Mouse (Mus musculus) MEL (cell line): ENCODE measurements around the gene Slc11a2. TPM values are rescaled to one million over a fixed set of nuclear protein-coding genes. Genes with fewer than 3 reads are reported as not detected.

Experiments
- DNase-seq: peaks from one replicate; pipeline ENCODE4 v3.0.0; 2011; ENCODE audit warnings: low read depth, low spot score
- H3K27ac ChIP-seq: 2 replicates; pipeline ENCODE4 v1.5.1; 2012; ENCODE audit warnings: low read depth, mild to moderate bottlenecking, control low read depth, low read length, moderate library complexity; ENCODE audit not compliant: control insufficient read depth
- H3K27me3 ChIP-seq, 2 experiments: fragments of 150-350 bp in 1 of 2; sonication (generic) in 1 of 2; 2 replicates each; pipeline ENCODE4 v1.6.1; 2012; ENCODE audit warnings: low read length in 2 of 2, mild to moderate bottlenecking in 2 of 2, improper control_type of control experiment in 1 of 2, moderate library complexity in 1 of 2; ENCODE audit not compliant: insufficient read depth in 2 of 2, control insufficient read depth in 1 of 2
- H3K36me3 ChIP-seq, 2 experiments: 2 replicates each; pipeline ENCODE4 v1.6.1; 2012 to 2014; ENCODE audit warnings: low read length in 2 of 2, improper control_type of control experiment in 1 of 2, inconsistent platforms in 1 of 2, mild to moderate bottlenecking in 1 of 2; ENCODE audit not compliant: insufficient read depth in 2 of 2, control insufficient read depth in 1 of 2
- H3K4me1 ChIP-seq, 2 experiments: fragments of 150-350 bp in 1 of 2; sonication (generic) in 1 of 2; 2 replicates each; pipeline ENCODE4 v1.6.1; 2012; ENCODE audit warnings: low read length in 2 of 2, improper control_type of control experiment in 1 of 2, mild to moderate bottlenecking in 1 of 2; ENCODE audit not compliant: insufficient read depth in 2 of 2, control insufficient read depth in 1 of 2
- H3K4me3 ChIP-seq, 2 experiments: fragments of 150-350 bp in 1 of 2; sonication (generic) in 1 of 2; 2 replicates each; pipeline ENCODE4 v1.5.1; 2012; ENCODE audit warnings: low read depth in 2 of 2, low read length in 2 of 2, mild to moderate bottlenecking in 2 of 2, moderate library complexity in 2 of 2, control low read depth in 1 of 2, improper control_type of control experiment in 1 of 2; ENCODE audit not compliant: control insufficient read depth in 1 of 2, insufficient read depth in 1 of 2
- H3K79me2 ChIP-seq: 2 replicates; pipeline ENCODE4 v1.6.1; 2012; ENCODE audit warnings: mild to moderate bottlenecking, low read length, moderate library complexity; ENCODE audit not compliant: control insufficient read depth, poor library complexity, insufficient read depth
- H3K9ac ChIP-seq: 2 replicates; pipeline ENCODE4 v1.6.1; 2012; ENCODE audit warnings: low read depth, mild to moderate bottlenecking, control low read depth, low read length, moderate library complexity; ENCODE audit not compliant: control insufficient read depth, poor library complexity, severe bottlenecking
- H3K9me3 ChIP-seq: fragments of 150-350 bp; sonication (generic); replicated peaks from 2 replicates; pipeline ENCODE4 v1.6.1; 2012; ENCODE audit warnings: mild to moderate bottlenecking, low read length, improper control_type of control experiment, moderate library complexity; ENCODE audit not compliant: insufficient read depth
- BHLHE40 ChIP-seq: IDR thresholded peaks from 2 replicates; pipeline ENCODE4 v1.6.1; 2012; ENCODE audit warnings: low read depth, mild to moderate bottlenecking, inconsistent platforms, low read length, improper control_type of control experiment, borderline replicate concordance
- CHD1 ChIP-seq: IDR thresholded peaks from 2 replicates; pipeline ENCODE4 v1.6.1; 2012; ENCODE audit warnings: low read depth, mild to moderate bottlenecking, inconsistent platforms, low read length, improper control_type of control experiment
- CHD2 ChIP-seq: IDR thresholded peaks from 2 replicates; pipeline ENCODE4 v1.6.1; 2011; ENCODE audit warnings: low read length, improper control_type of control experiment
- ELF1 ChIP-seq: IDR thresholded peaks from 2 replicates; pipeline ENCODE4 v1.6.1; 2014; ENCODE audit warnings: low read depth, mild to moderate bottlenecking, inconsistent platforms, low read length, improper control_type of control experiment, moderate library complexity
- ETS1 ChIP-seq: IDR thresholded peaks from 2 replicates; pipeline ENCODE4 v1.6.1; 2012; ENCODE audit warnings: low read depth, mild to moderate bottlenecking, inconsistent platforms, low read length, improper control_type of control experiment, moderate library complexity
- GATA1 ChIP-seq: IDR thresholded peaks from 2 replicates; pipeline ENCODE4 v1.6.1; 2011; ENCODE audit warnings: low read depth, low read length, improper control_type of control experiment
- KAT2A ChIP-seq: conservative IDR thresholded peaks from 2 replicates; pipeline ENCODE4 v1.6.1; 2012; ENCODE audit warnings: low read depth, low read length, improper control_type of control experiment, inconsistent platforms
- MAFK ChIP-seq: IDR thresholded peaks from 2 replicates; pipeline ENCODE4 v1.6.1; 2011; ENCODE audit warnings: low read depth, mild to moderate bottlenecking, low read length, improper control_type of control experiment, borderline replicate concordance
- MEF2A ChIP-seq: IDR thresholded peaks from 2 replicates; pipeline ENCODE4 v1.6.1; 2014; ENCODE audit warnings: low read depth, mild to moderate bottlenecking, inconsistent platforms, low read length, improper control_type of control experiment; ENCODE audit not compliant: poor library complexity, insufficient replicate concordance, severe bottlenecking; ENCODE audit errors: extremely low read depth
- MYB ChIP-seq: IDR thresholded peaks from 2 replicates; pipeline ENCODE4 v1.6.1; 2011; ENCODE audit warnings: mild to moderate bottlenecking, low read depth, low read length, improper control_type of control experiment
- POLR2AphosphoS2 ChIP-seq: IDR thresholded peaks from 2 replicates; pipeline ENCODE4 v1.6.1; 2011; ENCODE audit warnings: low read length, improper control_type of control experiment
- POLR2AphosphoS5 ChIP-seq: IDR thresholded peaks from 2 replicates; pipeline ENCODE4 v1.6.1; 2012; ENCODE audit warnings: low read depth, borderline replicate concordance, mild to moderate bottlenecking, inconsistent platforms, low read length, moderate library complexity, mixed read lengths
- SIN3A ChIP-seq: IDR thresholded peaks from 2 replicates; pipeline ENCODE4 v1.6.1; 2012; ENCODE audit warnings: low read length, improper control_type of control experiment, inconsistent platforms
- SMC3 ChIP-seq: IDR thresholded peaks from 2 replicates; pipeline ENCODE4 v1.6.1; 2011; ENCODE audit warnings: low read depth, low read length, improper control_type of control experiment
- TAL1 ChIP-seq: IDR thresholded peaks from 2 replicates; pipeline ENCODE4 v1.6.1; 2012; ENCODE audit warnings: mild to moderate bottlenecking, inconsistent platforms, low read length, moderate library complexity, mixed read lengths
- TCF12 ChIP-seq: IDR thresholded peaks from 2 replicates; pipeline ENCODE4 v1.6.1; 2014; ENCODE audit warnings: low read depth, mild to moderate bottlenecking, inconsistent platforms, low read length, improper control_type of control experiment, moderate library complexity
- UBTF ChIP-seq: IDR thresholded peaks from 2 replicates; pipeline ENCODE4 v1.6.1; 2012; ENCODE audit warnings: low read depth, mild to moderate bottlenecking, inconsistent platforms, low read length, improper control_type of control experiment, moderate library complexity, borderline replicate concordance; ENCODE audit not compliant: insufficient read depth
- USF1 ChIP-seq: IDR thresholded peaks from 2 replicates; pipeline ENCODE4 v1.6.1; 2014; ENCODE audit warnings: low read depth, mild to moderate bottlenecking, inconsistent platforms, low read length, improper control_type of control experiment, moderate library complexity
- USF2 ChIP-seq, 2 experiments: IDR thresholded peaks; 2 replicates each; pipeline ENCODE4 v1.6.1; 2011 to 2012; ENCODE audit warnings: improper control_type of control experiment in 2 of 2, low read length in 2 of 2, borderline replicate concordance in 1 of 2, inconsistent platforms in 1 of 2, low read depth in 1 of 2, mild to moderate bottlenecking in 1 of 2; ENCODE audit not compliant: insufficient read depth in 1 of 2
- ZC3H11A ChIP-seq: IDR thresholded peaks from 2 replicates; pipeline ENCODE4 v1.6.1; 2012; ENCODE audit warnings: low read depth, mild to moderate bottlenecking, inconsistent platforms, low read length, improper control_type of control experiment
- ZKSCAN1 ChIP-seq: IDR thresholded peaks from 2 replicates; pipeline ENCODE4 v1.6.1; 2012; ENCODE audit warnings: low read depth, mild to moderate bottlenecking, inconsistent platforms, low read length, improper control_type of control experiment, moderate library complexity
- ZMIZ1 ChIP-seq: IDR thresholded peaks from 2 replicates; pipeline ENCODE4 v1.6.1; 2012; ENCODE audit warnings: low read depth, mild to moderate bottlenecking, inconsistent platforms, low read length, improper control_type of control experiment, moderate library complexity
- ZNF384 ChIP-seq: IDR thresholded peaks from 2 replicates; pipeline ENCODE4 v1.6.1; 2012; ENCODE audit warnings: low read depth, mild to moderate bottlenecking, inconsistent platforms, low read length, improper control_type of control experiment
- polyA plus RNA-seq, 2 experiments: library from polyadenylated mRNA; stranded (reverse) in 1 of 2; unstranded in 1 of 2; fragments of >175 nt in 1 of 2; fragments of >200 nt in 1 of 2; gene quantifications; 2 replicates each; pipeline versions ENCODE4 v1.2.1 to v1.2.4; 2012; ENCODE audit warnings: low replicate concordance in 2 of 2, low read depth in 1 of 2; ENCODE audit not compliant: insufficient read length in 2 of 2, insufficient read depth in 1 of 2, missing spikeins in 1 of 2
- total RNA-seq: library from RNA; depleted of rRNA; stranded (reverse); fragments of 300-350 nt; gene quantifications from 2 replicates; pipeline ENCODE4 v1.2.3, GENCODE M21; 2012

Slc11a2 gene
- total and polyA plus RNA-seq, 3 experiments, result 69.0 to 112 TPM; not detected in 1

GRCm38 (mm10) chr15:100385705-100386104, 39.2 kb downstream of the Slc11a2 start:
- Histone ChIP-seq H3K27me3 (no peaks in the 10 kb centered on the region), H3K36me3 (no peaks in the 10 kb centered on the region; a peak in 1 of 4 replicates), H3K9me3 (no peaks in the 10 kb centered on the region), H3K4me3 (no peak overlapping the region), H3K9ac (no peak overlapping the region), H3K4me1 (peaks cover 2 to 8% of the 10 kb centered on the region in 2 experiments; a peak in 2 of 4 replicates), H3K79me2 (no peaks in the 10 kb centered on the region), H3K27ac (no peak overlapping the region)
- peak; percentile 71 for TF ChIP-seq POLR2AphosphoS2
- no peak for TF ChIP-seq MEF2A
- TF ChIP-seq ZMIZ1, result peak; percentile 33; the same call in 1 of the 2 replicates
- no peak for TF ChIP-seq GATA1
- TF ChIP-seq ETS1, result no peak
- no peak for DNase-seq

GRCm38 (mm10) chr15:100380104-100380503, 44.8 kb downstream of the Slc11a2 start:
- Histone ChIP-seq H3K4me3 (no peak overlapping the region), H3K27ac (no peak overlapping the region), H3K9me3 (no peaks in the 10 kb centered on the region), H3K4me1 (peaks cover 2 to 9% of the 10 kb centered on the region in 2 experiments; a peak in 3 of 4 replicates), H3K79me2 (no peaks in the 10 kb centered on the region), H3K9ac (no peak overlapping the region), H3K36me3 (peaks cover 0 to 3% of the 10 kb centered on the region in 2 experiments; a peak in 2 of 4 replicates), H3K27me3 (no peaks in the 10 kb centered on the region)
- TF ChIP-seq KAT2A (no peak), USF2 (IDR thresholded peaks at IDR 0.05; ENCODE audit: borderline replicate concordance in 1 of 2, insufficient read depth in 1 of 2, low read depth in 1 of 2, low read length in 2 of 2) (no peak), ZMIZ1 (no peak), MAFK (no peak), ZNF384 (no peak), CHD2 (no peak)
- DNase-seq, result no peak

DNA sequence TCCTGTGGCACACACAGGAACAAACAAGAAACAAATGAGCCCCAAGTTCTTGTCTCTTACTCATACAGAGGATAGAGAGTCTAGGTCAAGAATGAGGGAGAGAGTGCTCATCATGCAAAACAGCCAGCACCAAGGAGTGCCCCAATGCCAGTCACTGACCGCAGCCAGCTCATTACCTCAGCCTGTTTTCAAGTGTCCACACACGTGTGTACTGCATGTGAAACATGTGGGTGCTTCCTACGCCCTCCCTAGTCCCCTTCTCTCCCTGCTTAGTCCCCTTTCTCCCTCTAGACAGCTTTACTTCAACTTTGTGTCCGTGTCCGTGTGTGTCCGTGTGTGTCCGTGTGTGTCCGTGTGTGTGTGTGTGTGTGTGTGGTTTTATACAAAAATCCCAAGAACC, 45.2 kb downstream of the Slc11a2 start:
- DNase-seq, result no peak
- Histone ChIP-seq H3K27ac (no peak overlapping the region), H3K36me3 (peaks cover 0 to 3% of the 10 kb centered on the region in 2 experiments; a peak in 2 of 4 replicates), H3K4me1 (peaks cover 2 to 9% of the 10 kb centered on the region in 2 experiments; a peak in 3 of 4 replicates), H3K79me2 (no peaks in the 10 kb centered on the region), H3K4me3 (no peak overlapping the region), H3K27me3 (no peaks in the 10 kb centered on the region), H3K9me3 (no peaks in the 10 kb centered on the region), H3K9ac (no peak overlapping the region)
- TF ChIP-seq MEF2A (no peak), ZKSCAN1 (no peak), SIN3A (no peak), SMC3 (no peak), ELF1 (no peak), BHLHE40 (no peak), MAFK (no peak), POLR2AphosphoS5 (no peak), TCF12 (no peak), USF1 (no peak), ZMIZ1 (no peak), CHD1 (no peak), TAL1 (no peak), MYB (no peak), UBTF (no peak), ZC3H11A (no peak)
